Mouse (Mus musculus) C2C12 (cell line): ENCODE results near the gene Mapk13.

ENCODE experiments used
- CTCF ChIP-seq: IDR thresholded peaks from one replicate; pipeline ENCODE4 v1.5.1; 2011; ENCODE audit not compliant: control insufficient read depth, insufficient read depth, insufficient read length
- MAX ChIP-seq: IDR thresholded peaks from one replicate; pipeline ENCODE4 v1.6.1; 2011; ENCODE audit warnings: mild to moderate bottlenecking, control low read depth

DNA sequence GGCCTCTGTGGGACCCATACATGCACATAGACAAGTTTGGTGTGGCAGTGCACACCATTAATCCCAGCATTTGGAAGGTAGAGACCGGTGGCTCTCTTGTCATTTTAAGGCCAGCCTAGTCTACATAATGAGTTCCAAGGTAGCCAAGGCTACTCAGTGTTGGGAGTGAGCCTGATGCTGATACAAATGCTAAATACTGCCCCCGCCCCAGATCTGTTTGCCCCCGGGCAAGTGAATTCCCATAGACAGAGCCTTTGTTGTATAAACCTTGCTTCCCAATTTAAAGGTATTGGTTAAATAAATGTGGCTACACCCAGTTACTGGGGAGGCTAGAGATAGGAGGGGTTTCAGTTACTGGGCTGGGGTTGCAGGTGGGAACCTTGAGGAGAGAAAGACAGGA, 15.9 kb downstream of the Mapk13 start:
- TF ChIP-seq MAX (no peak), CTCF (no peak)
